Mouse (Mus musculus) heart, postnatal 36 days (tissue): ENCODE measurements around the gene Abca2. TPM values are rescaled to one million over a fixed set of nuclear protein-coding genes. Genes with fewer than 3 reads are reported as not detected.
"Not testable (repeated sequence)": the region's sequence is repeated elsewhere in the genome, so short reads cannot be mapped to it uniquely, and the experiment has no call there.

ENCODE experiments used
- DNase-seq, 2 experiments: peaks; one replicate each; pipeline ENCODE4 v3.0.0; 2021 to 2022
- intact Hi-C: fragments of 180-260 bp; cut with DNase I; formaldehyde crosslinking; loops from one replicate; pipeline ENCODE4 v1.15.1; 2025
- total RNA-seq, 2 experiments: library from RNA; stranded (reverse); gene quantifications; 2 replicates each; pipeline ENCODE4 v1.2.3; 2021

Abca2 gene
- total RNA-seq = 10 to 100 TPM; 35.5 to 39.9 TPM

DNA sequence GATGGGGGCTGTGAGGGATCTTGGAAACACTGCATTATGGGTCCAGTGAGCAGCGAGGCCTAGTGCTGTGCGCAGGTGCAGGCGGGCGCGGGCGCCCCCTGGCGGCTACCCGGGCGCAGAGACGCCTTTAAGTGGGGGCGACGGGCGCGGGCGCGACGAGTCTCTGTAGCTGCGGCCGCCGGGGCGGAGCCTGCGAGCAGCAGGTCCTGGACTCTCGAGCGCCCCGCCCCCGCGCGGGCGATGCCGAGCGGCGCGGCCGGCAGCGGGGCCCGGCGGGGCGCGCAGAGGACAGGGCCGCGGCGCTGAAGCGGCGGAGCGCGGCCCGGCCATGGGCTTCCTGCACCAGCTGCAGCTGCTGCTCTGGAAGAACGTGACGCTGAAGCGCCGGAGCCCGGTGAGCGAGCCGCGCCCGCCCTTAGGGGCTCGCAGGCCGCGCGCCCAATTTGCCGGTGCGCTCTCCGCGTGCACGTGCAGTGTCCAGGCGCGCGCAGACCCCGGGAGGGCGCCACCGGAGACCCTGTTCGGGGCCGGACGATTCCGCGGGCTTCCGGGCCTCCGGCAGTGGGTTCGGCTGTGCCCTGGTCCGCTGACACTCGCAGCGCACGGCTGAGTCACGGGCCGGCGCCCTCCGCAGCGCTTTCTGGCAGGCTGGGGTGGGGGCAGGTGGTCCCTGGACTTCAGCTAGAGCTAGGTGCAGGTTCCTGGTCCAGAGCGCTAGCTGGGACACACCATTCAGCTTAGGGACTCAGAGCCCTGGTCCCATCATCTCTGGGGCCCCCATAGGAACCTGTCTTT is at the start of gene Abca2:
Abca2 (plus strand) TSS at position 262 of the 795 bp plus-strand sequence.
- intact Hi-C loops = loop anchor here (2.0 to 5.0 kb wide), 2 partner anchors 69 to 96 kb away; partner anchors contain the start of gene Man1b1

DNA sequence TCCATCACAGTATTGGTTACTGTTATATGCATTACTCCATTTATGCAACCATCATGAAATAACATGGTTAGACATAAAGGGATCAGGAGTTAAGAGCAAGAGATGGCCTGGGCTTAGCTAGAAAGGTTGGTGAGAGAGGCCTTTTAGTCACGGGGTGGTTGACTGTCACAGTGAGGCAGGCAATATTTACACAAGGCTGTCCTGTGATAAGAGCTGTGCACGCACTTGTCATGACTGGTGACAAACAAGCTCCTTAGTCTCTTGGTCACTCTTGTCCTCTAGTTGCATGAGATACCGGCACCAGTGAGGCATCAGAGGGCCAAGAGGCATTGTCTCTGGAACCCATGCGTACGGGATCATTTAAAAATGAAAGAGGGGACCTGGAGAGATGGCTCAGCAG is 44.0 kb upstream of the Abca2 start:
- intact Hi-C loops = no loop called here
- no peak for DNase-seq

More for the DNA sequence above, at the start of gene Abca2:
- DNase-seq = peak; percentile 93 to 94

DNA sequence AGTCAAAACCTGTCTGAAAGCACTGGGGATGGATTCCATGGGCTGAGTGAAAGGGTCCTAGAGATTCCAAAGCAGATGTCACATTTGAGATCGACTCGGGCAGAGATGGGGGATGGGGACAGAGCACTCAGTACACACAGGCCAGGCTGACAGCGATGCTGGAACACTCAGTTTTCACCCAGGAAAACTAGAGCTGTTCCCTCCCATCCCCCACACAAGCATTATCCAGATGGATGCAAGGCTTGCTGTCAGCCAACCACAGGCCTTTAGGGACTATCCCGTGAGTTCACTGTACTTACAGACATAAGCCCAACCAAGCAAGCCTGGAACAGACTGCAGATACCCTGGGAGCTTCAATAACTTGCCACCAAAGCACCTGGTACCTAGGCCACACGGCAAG is 37.2 kb upstream of the Abca2 start:
- intact Hi-C loops = no loop called here

DNA sequence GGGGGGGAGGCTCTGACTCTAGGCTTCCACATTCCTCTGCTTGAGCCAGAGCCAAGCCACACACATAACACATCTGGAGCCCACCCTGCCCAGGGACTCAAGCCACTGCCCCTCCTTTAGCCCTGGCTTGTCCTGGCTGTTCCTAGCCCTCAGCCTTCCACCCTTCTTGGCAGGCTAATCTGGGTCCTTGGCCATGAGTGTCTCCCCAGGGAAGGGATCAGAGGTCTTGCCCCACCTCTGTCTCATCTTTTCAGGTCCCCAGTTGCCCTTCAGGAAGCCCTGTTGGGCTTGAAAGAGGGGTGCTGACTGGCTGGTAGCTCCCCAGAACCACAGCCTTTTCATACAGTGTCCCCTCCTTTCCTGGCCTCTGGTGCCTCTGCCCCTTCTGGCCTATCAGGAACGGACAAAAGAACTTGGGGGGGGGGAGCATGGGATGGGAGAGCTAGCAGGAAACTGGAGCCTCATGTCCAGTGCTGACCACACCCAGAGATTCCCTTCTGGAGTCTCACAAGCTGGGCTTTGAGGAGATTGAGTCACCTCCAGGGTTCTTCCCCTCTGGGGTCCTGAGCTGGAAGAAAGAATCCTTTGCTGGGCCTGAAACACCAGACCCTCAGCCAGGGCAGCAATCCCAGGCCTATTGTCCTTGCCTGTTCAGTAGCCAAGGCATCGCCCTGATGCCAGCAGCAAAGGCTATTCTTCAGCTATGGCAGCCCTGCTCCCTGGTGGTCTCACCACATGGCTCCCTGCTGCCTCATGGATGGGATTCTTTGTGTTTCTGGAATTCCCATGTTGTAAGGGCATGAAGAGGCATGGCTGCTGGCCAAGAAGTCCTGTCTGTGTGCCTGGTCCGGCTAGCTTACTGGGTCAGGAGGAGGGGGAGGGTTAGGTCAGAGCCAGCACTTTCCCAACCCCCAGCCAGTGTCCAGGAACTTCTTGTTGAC is 34.0 kb upstream of the Abca2 start:
- intact Hi-C loops = loop anchor here (5.0 kb wide), 1 partner anchor 112 kb away; no protein-coding TSS in a partner anchor
- DNase-seq = peak; percentile 52 to 71

More for the DNA sequence above, 37.2 kb upstream of the Abca2 start:
- DNase-seq = no peak

DNA sequence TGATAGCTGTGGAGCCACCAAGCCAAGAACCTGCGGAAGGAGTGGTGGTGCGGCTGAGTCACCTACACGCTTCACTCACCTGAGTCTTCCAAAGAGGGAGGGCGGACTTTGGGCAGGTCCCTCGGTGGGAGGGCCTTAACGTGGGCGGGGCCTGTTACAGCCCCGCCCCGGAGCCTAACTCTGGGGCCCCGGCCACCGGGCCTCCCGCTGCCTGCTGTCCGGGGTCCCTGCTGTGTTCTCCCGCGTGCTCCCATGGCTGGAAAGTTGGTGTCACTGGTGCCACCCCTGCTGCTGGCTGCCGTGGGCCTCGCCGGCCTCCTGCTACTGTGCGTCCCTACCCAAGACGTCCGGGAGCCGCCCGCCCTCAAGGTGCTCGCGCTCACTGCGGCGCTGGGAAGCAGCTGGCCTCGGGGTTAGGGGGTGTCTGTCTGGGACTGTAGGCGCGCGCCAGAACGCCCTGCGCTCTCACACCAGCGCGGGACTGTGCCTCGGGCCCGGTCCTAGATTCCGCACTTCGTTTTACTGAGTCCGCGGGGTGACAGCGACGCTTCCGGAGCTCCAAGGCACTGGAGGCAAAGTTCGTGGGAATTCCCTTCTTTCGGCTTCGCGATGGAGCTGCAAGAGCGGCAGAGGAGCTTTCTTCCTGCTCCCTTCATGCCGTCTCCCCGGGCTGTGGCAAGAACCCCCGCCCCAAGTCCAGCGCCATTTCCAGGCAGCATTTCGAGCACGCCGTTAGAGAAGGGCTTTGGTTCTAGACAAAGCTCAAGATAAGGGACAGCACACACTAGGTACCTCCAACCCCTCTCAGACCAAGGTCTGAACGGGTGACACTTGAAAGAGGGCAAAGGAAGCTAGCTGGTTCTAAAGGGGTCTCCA is 32.5 kb upstream of the Abca2 start, which contains the start of gene Entpd2:
Entpd2 (plus strand) TSS at position 154 of the 876 bp plus-strand sequence.
- intact Hi-C loops = loop anchor here (5.0 kb wide), 1 partner anchor 114 kb away; no protein-coding TSS in a partner anchor
- peak; percentile 45 to 67 for DNase-seq

GRCm38 (mm10) chr2:25396597-25396983 is 31.9 kb upstream of the Abca2 start:
- peak; percentile 58 to 63 for DNase-seq
- intact Hi-C loops = loop anchor here (5.0 kb wide), 1 partner anchor 114 kb away; no protein-coding TSS in a partner anchor

GRCm38 (mm10) chr2:25397010-25397409 is 31.5 kb upstream of the Abca2 start:
- intact Hi-C loops = loop anchor here (5.0 kb wide), 1 partner anchor 115 kb away; no protein-coding TSS in a partner anchor
- no peak for DNase-seq

- no peak for DNase-seq
- intact Hi-C loops = loop anchor here (5.0 kb wide), 1 partner anchor 116 kb away; no protein-coding TSS in a partner anchor
These were observed 30.4 kb upstream of the Abca2 start for GRCm38 (mm10) chr2:25398065-25398464.

DNA sequence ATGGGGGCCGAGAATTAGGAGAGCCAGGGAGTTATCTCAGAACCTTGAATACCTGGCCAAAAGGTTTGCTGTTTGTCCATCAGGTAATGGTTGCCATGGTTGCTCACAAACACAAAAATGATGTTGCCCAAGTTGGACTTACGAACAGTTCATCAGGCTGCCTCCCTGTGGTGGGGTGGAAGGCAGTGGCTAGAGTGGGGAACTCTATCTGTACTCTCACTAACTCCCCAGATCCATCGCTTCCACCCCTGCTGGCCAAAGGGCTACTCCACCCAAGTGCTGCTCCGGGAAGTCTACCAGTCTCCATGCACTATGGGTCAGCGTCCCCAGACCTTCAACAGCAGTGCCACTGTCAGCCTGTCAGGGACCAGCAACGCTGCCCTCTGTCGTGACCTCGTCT is 29.5 kb upstream of the Abca2 start, which contains the start of gene Npdc1:
Npdc1 (plus strand) TSS at position 301 of the 400 bp plus-strand sequence.
- DNase-seq = no peak
- intact Hi-C loops = loop anchor here (5.0 kb wide), 1 partner anchor 117 kb away; no protein-coding TSS in a partner anchor

DNA sequence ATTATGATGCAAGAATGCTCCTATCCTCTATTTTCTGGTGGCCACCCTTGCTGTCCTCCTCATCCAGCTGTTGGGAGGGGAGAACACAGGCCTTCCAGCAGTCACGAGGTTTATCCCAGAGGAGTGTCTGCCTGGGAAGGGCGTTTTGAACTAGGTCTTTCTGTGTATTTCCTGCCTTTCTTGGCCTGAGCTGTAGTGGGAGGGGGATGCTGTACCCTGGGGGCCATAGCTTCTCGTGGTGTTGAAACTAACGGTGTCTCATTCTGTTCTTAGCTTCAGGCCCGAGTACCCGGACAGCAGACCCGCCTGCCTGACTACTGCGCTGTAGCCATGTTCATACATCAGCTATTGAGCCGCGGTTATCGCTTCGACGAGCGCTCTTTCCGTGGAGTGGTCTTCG is 28.2 kb upstream of the Abca2 start:
- intact Hi-C loops = loop anchor here (1.0 to 2.0 kb wide), 2 partner anchors 21 to 205 kb away; no protein-coding TSS in a partner anchor
- peak; percentile 48 to 54 for DNase-seq

- intact Hi-C loops = loop anchor here (1.0 to 2.0 kb wide), 2 partner anchors 21 to 206 kb away; no protein-coding TSS in a partner anchor
These were observed 27.7 kb upstream of the Abca2 start for GRCm38 (mm10) chr2:25400764-25401163.

DNA sequence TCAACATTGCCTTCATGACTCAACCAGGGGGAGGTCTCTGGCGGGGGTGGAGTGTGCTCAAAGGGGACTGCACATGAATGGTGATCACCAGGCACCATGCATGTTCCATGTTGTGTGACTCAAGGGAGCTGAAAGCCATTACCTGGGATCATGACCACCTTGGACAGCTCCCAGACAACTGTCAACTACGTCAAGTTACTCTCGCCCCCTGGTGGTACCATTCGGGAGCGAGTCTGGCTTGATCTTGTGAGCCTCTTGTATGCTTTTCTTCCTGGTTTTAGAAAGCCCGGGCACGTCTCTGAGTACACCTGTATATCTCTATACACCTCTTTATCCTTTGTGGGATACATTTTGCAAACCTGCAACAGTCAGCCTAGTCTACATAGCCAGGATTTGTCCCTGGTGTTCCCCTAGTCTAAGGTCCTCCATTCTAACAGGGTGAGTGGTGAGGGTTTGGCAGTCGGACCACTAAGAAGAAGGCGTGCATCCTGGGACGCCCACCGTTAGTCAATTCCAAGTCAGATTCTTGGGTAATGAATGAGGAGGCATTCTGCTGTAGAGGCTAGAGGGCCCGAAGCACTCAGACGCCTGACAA is 26.0 kb upstream of the Abca2 start:
- intact Hi-C loops = no loop called here
- peak; percentile 54 to 62 for DNase-seq

More at GRCm38 (mm10) chr2:25400764-25401163, 27.7 kb upstream of the Abca2 start:
- peak; percentile 72 to 76 for DNase-seq

DNA sequence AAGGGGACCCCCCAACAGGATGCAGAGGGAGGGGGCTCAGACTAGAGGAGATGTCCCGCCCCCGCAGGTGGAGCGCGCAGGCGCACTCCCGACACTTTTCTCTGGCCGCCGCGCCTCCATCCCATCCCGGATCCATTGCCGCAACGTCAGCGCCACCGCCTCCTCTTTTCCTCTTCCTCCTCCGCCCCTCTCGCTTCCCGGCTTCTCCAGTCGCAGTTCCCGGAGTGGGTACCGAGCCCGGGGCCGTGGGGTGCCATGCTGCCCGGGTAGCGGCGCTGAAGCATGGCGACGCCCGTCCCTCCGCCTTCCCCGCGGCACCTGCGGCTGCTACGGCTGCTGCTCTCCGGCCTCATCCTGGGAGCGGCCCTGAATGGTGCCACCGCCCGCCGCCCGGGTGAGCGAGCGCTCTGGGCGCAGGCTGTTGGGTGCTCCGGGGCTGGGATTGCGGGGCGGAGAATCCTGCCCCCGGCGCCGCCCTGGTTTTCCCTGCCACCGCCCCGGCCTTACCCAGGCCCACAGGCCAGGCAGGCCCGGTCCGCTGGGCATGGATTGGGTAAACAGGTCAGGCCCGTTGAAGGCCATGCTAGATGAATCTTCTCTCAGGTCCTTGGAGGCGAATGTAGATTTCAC is 25.4 kb upstream of the Abca2 start:
- DNase-seq = peak; percentile 72
- intact Hi-C loops = loop anchor here (1.0 kb wide), 1 partner anchor 24 kb away; no protein-coding TSS in a partner anchor

GRCm38 (mm10) chr2:25403994-25404393 is 24.5 kb upstream of the Abca2 start:
- intact Hi-C loops = loop anchor here (1.0 kb wide), 1 partner anchor 23 kb away; no protein-coding TSS in a partner anchor
- DNase-seq = no peak

- DNase-seq = no peak
- intact Hi-C loops = loop anchor here (5.0 kb wide), 1 partner anchor 132 kb away; no protein-coding TSS in a partner anchor
These were observed 19.6 kb upstream of the Abca2 start for GRCm38 (mm10) chr2:25408908-25409307.

GRCm38 (mm10) chr2:25413436-25413835 is 15.1 kb upstream of the Abca2 start:
- intact Hi-C loops = loop anchor here (5.0 kb wide), 1 partner anchor 36 kb away; no protein-coding TSS in a partner anchor
- not testable (repeated sequence) for DNase-seq

- intact Hi-C loops = no loop called here
- DNase-seq = peak in 1 of 2 experiments; percentile 24
These were observed 11.1 kb upstream of the Abca2 start for GRCm38 (mm10) chr2:25417426-25417825.

- peak in 1 of 2 experiments; percentile 31 for DNase-seq
- intact Hi-C loops = loop anchor here (2.0 kb wide), 1 partner anchor 129 kb away; no protein-coding TSS in a partner anchor
These were observed 6.6 kb upstream of the Abca2 start for GRCm38 (mm10) chr2:25421896-25422295.
